Mouse (Mus musculus) olfactory bulb, adult 2 months (tissue): Measurements from ENCODE around the gene Tut7.

Source experiments
- CTCF ChIP-seq: fragments of 200-500 bp; IDR thresholded peaks from 2 replicates; pipeline ENCODE4 v1.5.1; 2012; ENCODE audit warnings: low read depth, mild to moderate bottlenecking, low read length, moderate library complexity; ENCODE audit not compliant: insufficient read depth
- POLR2A ChIP-seq: fragments of 200-500 bp; IDR thresholded peaks from 2 replicates; pipeline ENCODE4 v1.6.1; 2012; ENCODE audit warnings: mild to moderate bottlenecking, low read depth, low read length, moderate library complexity; ENCODE audit not compliant: insufficient read depth

DNA sequence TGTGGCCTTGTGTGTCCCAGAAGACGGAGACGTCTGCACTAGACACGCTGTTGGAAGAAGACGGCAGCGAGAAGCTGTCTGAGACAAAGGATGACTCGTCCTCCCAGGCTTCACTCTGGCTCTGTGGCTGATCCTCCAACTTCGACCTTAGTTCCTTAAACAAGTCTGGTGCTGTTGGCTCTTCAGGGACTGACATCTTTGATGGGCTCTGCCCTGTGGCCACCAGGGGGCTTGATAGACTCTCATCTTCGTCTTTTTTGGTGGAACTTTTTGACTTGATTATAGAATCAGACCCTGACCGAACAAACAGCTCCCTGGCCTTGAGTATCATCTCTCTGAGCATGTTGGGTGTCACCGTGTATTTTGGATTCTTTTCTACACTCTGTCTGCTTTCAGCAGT, 81.2 kb downstream of the Tut7 start:
- TF ChIP-seq POLR2A (no peak), CTCF (no peak)
